Mouse (Mus musculus): Measurements from ENCODE around the gene Lbx2.

- TF ChIP-seq POLR2A (IDR thresholded peaks at IDR 0.05; ENCODE audit: borderline replicate concordance, low read depth, low read length): no peak
- TF ChIP-seq CTCF (IDR thresholded peaks at IDR 0.05; ENCODE audit: low read depth, low read length): peak; percentile 64
These were observed 15.1 kb downstream of the Lbx2 start, which contains the start of the genes Ccdc142 and Gm42688 for GRCm38 (mm10) chr6:83101316-83101687.

Data from bone marrow macrophage, adult 2 months (primary cell).